Mouse (Mus musculus) lung, postnatal 0 days (tissue): ENCODE measurements around the gene Pde4d.

ENCODE experiments used
- CTCF ChIP-seq: IDR thresholded peaks from 2 replicates; pipeline ENCODE4 v1.5.1; 2016; ENCODE audit warnings: antibody characterized with exemption, mild to moderate bottlenecking
- EP300 ChIP-seq: IDR thresholded peaks from 2 replicates; pipeline ENCODE4 v1.6.1; 2016; ENCODE audit warnings: antibody characterized with exemption, mild to moderate bottlenecking, control low read depth

- TF ChIP-seq EP300 (no peak), CTCF (no peak)
Measured at GRCm38 (mm10) chr13:108642259-108642658, 192.5 kb downstream of the Pde4d start.
